Mouse (Mus musculus) kidney, embryonic 16.5 days (tissue): ENCODE measurements at regions not wholly inside any gene's neighbourhood (a gene's known extent, or its start where the extent isn't known, plus 50 kb on each side); places are given as distances from the start of the nearest gene placed in this dataset.
A peak's percentile ranks its signal among the peaks of the same experiment; 100 is the strongest.

Experiments used
- ATAC-seq: fragments of 200-750 bp; cut with Nextera tagmentation; 2 replicates; pipeline ENCODE4 v1.8.0; 2017; ENCODE audit warnings: moderate TSS enrichment; ENCODE audit not compliant: low FRiP score, low TSS enrichment
- H3K27ac ChIP-seq: fragments of 300-500 bp; sonication (generic); 2 replicates; pipeline ENCODE4 v1.5.1; 2014; ENCODE audit warnings: low read length
- H3K27me3 ChIP-seq: fragments of 300-500 bp; sonication (generic); 2 replicates; pipeline ENCODE4 v1.6.1; 2014; ENCODE audit warnings: low read length, control low read depth, mixed read lengths; ENCODE audit not compliant: insufficient read depth
- H3K36me3 ChIP-seq: fragments of 300-500 bp; sonication (generic); 2 replicates; pipeline ENCODE4 v1.6.1; 2014; ENCODE audit warnings: low read length, control low read depth, mixed read lengths; ENCODE audit not compliant: insufficient read depth
- H3K4me1 ChIP-seq: fragments of 300-500 bp; sonication (generic); 2 replicates; pipeline ENCODE4 v1.6.1; 2014; ENCODE audit warnings: low read length, control low read depth, mixed read lengths; ENCODE audit not compliant: insufficient read depth
- H3K4me2 ChIP-seq: fragments of 300-500 bp; sonication (generic); replicated peaks from 2 replicates; pipeline ENCODE4 v1.6.1; 2014; ENCODE audit warnings: low read depth, low read length
- H3K4me3 ChIP-seq: fragments of 300-500 bp; sonication (generic); 2 replicates; pipeline ENCODE4 v1.5.1; 2014; ENCODE audit warnings: mild to moderate bottlenecking, low read length
- H3K9ac ChIP-seq: fragments of 300-500 bp; sonication (generic); replicated peaks from 2 replicates; pipeline ENCODE4 v1.6.1; 2014; ENCODE audit warnings: low read length
- H3K9me3 ChIP-seq: fragments of 300-500 bp; sonication (generic); 2 replicates; pipeline ENCODE4 v1.6.1; 2016; ENCODE audit warnings: low read length, control low read depth
- WGBS: fragments of 180-500 bp; shearing (Covaris S2); extraction: QIAGEN DNeasy Blood & Tissue Kit; methylation state at CpG from one replicate; pipeline ENCODE4 v1.1.7; 2014; 5-methylcytosine and 5-hydroxymethylcytosine counted together

- ATAC-seq = no peak
- H3K4me3 ChIP-seq = no peak overlapping the region
- H3K27me3 ChIP-seq = no peaks in the 10 kb centered on the region
- no peak overlapping the region for H3K4me2 ChIP-seq
- 75% methylated on average over 12 of the region's 12 CpGs for WGBS
- no peaks in the 10 kb centered on the region for H3K9me3 ChIP-seq
- H3K9ac ChIP-seq = no peak overlapping the region
- no peaks in the 10 kb centered on the region for H3K4me1 ChIP-seq
- no peak overlapping the region for H3K27ac ChIP-seq
- H3K36me3 ChIP-seq = no peaks in the 10 kb centered on the region
Observed at GRCm38 (mm10) chr8:113551454-113552273, 83.7 kb upstream of the Mon1b start.

GRCm38 (mm10) chr8:113552826-113553225 is 82.6 kb upstream of the Mon1b start:
- H3K27ac ChIP-seq = no peak overlapping the region
- no peaks in the 10 kb centered on the region for H3K27me3 ChIP-seq
- no peak for ATAC-seq
- H3K9ac ChIP-seq = no peak overlapping the region
- no peak overlapping the region for H3K4me2 ChIP-seq
- no peaks in the 10 kb centered on the region for H3K9me3 ChIP-seq
- no peak overlapping the region for H3K4me3 ChIP-seq
- 78% methylated on average over 5 of the region's 5 CpGs for WGBS
- H3K36me3 ChIP-seq = no peaks in the 10 kb centered on the region
- no peaks in the 10 kb centered on the region for H3K4me1 ChIP-seq

- H3K4me3 ChIP-seq = no peak overlapping the region
- H3K9ac ChIP-seq = no peak overlapping the region
Observed at GRCm38 (mm10) chr8:113554700-113555455, 80.5 kb upstream of the Mon1b start.

GRCm38 (mm10) chr8:113556994-113557393 is 78.4 kb upstream of the Mon1b start:
- H3K36me3 ChIP-seq = no peaks in the 10 kb centered on the region
- no peak for ATAC-seq
- H3K9me3 ChIP-seq = peaks cover 7% of the 10 kb centered on the region; the same call in 1 of the 2 replicates
- H3K4me3 ChIP-seq = no peak overlapping the region
- no peaks in the 10 kb centered on the region for H3K4me1 ChIP-seq
- 77% methylated on average over 5 of the region's 5 CpGs for WGBS
- no peak overlapping the region for H3K9ac ChIP-seq
- no peak overlapping the region for H3K27ac ChIP-seq
- no peaks in the 10 kb centered on the region for H3K27me3 ChIP-seq
- no peak overlapping the region for H3K4me2 ChIP-seq

More at GRCm38 (mm10) chr8:113554700-113555455, 80.5 kb upstream of the Mon1b start:
- H3K9me3 ChIP-seq = 0 out of 2 replicates have a peak, but pooled peaks cover 1% of the 10 kb centered on the region
- H3K36me3 ChIP-seq = no peaks in the 10 kb centered on the region
- no peaks in the 10 kb centered on the region for H3K27me3 ChIP-seq
- ATAC-seq = no peak
- no peaks in the 10 kb centered on the region for H3K4me1 ChIP-seq
- H3K4me2 ChIP-seq = no peak overlapping the region; the same call in 1 of the 2 replicates
- WGBS = 23% methylated on average over 12 of the region's 12 CpGs
- no peak overlapping the region for H3K27ac ChIP-seq

GRCm38 (mm10) chr8:113581098-113581497 is 54.3 kb upstream of the Mon1b start:
- H3K4me2 ChIP-seq = no peak overlapping the region

GRCm38 (mm10) chr8:113581704-113582103 is 53.7 kb upstream of the Mon1b start:
- no peaks in the 10 kb centered on the region for H3K36me3 ChIP-seq
- no peak overlapping the region for H3K27ac ChIP-seq
- WGBS = 11% methylated on average over 12 of the region's 12 CpGs
- peak; percentile 63; the same call in 1 of the 2 replicates for ATAC-seq
- peaks cover under 1% of the 10 kb centered on the region; the same call in 1 of the 2 replicates for H3K9me3 ChIP-seq
- peaks cover 13% of the 10 kb centered on the region; the same call in 1 of the 2 replicates for H3K4me1 ChIP-seq
- H3K9ac ChIP-seq = no peak overlapping the region
- H3K27me3 ChIP-seq = 0 out of 2 replicates have a peak, but pooled peaks cover 2% of the 10 kb centered on the region
- 0 out of 2 replicates have a peak overlapping the region, but pooled peaks have one; percentile 10 for H3K4me2 ChIP-seq
- no peak overlapping the region for H3K4me3 ChIP-seq

More at GRCm38 (mm10) chr8:113581098-113581497, 54.3 kb upstream of the Mon1b start:
- H3K36me3 ChIP-seq = no peaks in the 10 kb centered on the region
- H3K27me3 ChIP-seq = 0 out of 2 replicates have a peak, but pooled peaks cover 2% of the 10 kb centered on the region
- no peak overlapping the region for H3K27ac ChIP-seq
- no peak for ATAC-seq
- 44% methylated on average over 10 of the region's 10 CpGs for WGBS
- H3K4me1 ChIP-seq = peaks cover 13% of the 10 kb centered on the region; the same call in 1 of the 2 replicates
- no peak overlapping the region for H3K9ac ChIP-seq
- H3K4me3 ChIP-seq = no peak overlapping the region
- peaks cover 4% of the 10 kb centered on the region; the same call in 1 of the 2 replicates for H3K9me3 ChIP-seq

GRCm38 (mm10) chr8:113582180-113582975 is 53.0 kb upstream of the Mon1b start:
- 0 out of 2 replicates have a peak, but pooled peaks cover 2% of the 10 kb centered on the region for H3K27me3 ChIP-seq
- no peak overlapping the region for H3K4me3 ChIP-seq
- H3K9ac ChIP-seq = no peak overlapping the region
- 19% methylated on average over 16 of the region's 16 CpGs for WGBS
- H3K9me3 ChIP-seq = no peaks in the 10 kb centered on the region
- H3K36me3 ChIP-seq = no peaks in the 10 kb centered on the region
- ATAC-seq = peak; percentile 82
- H3K4me1 ChIP-seq = peaks cover 13% of the 10 kb centered on the region; the same call in 1 of the 2 replicates
- no peak overlapping the region for H3K27ac ChIP-seq
- peak overlapping the region; percentile 44 for H3K4me2 ChIP-seq

GRCm38 (mm10) chr8:113583801-113584200 is 51.6 kb upstream of the Mon1b start:
- Histone ChIP-seq H3K27ac (no peak overlapping the region), H3K4me1 (peaks cover 13% of the 10 kb centered on the region; the same call in 1 of the 2 replicates), H3K9me3 (no peaks in the 10 kb centered on the region), H3K9ac (no peak overlapping the region), H3K4me3 (no peak overlapping the region), H3K27me3 (0 out of 2 replicates have a peak, but pooled peaks cover 2% of the 10 kb centered on the region), H3K36me3 (no peaks in the 10 kb centered on the region), H3K4me2 (no peak overlapping the region)
- no peak for ATAC-seq
- WGBS = 72% methylated on average over 10 of the region's 10 CpGs
